Mouse (Mus musculus) layer of hippocampus, postnatal 25 days (tissue): Measurements from ENCODE around the gene Ccdc121. TPM values are rescaled to one million over a fixed set of nuclear protein-coding genes. Genes with fewer than 3 reads are reported as not detected.

Source experiments
- DNase-seq, 2 experiments: peaks; one replicate each; pipeline ENCODE4 v3.0.0; 2022; ENCODE audit warnings: mixed read lengths in 2 of 2, low spot score in 1 of 2; ENCODE audit errors: extremely low spot score in 1 of 2
- total RNA-seq, 2 experiments: library from RNA; stranded (reverse); gene quantifications; 2 replicates each; pipeline ENCODE4 v1.2.3; 2021

Ccdc121 gene
- under 1 TPM; 0.34 to 0.52 TPM for total RNA-seq

DNA sequence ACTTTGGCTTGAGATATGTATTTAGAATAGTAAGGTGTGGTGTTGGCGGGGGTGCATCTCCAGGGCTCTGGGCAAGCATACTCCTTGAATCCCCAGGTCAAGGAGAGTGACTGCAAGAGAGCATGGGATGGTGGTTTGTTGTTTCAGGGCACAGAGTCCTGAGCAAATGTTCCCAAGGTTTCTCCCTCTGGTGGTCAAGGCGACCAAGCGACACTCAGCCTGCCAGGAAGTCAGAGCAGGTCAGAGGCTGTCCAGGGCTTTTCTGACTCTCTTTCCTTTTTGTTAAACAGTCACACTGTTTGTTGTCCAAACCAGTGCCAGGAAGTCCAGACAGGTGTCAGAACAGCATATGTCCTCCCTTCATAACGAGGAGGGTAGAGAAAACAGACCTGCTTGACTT, at the start of gene Ccdc121:
TSS of gene Ccdc121 (minus strand) at position 145 of the 400 bp plus-strand sequence.
- no peak for DNase-seq

DNA sequence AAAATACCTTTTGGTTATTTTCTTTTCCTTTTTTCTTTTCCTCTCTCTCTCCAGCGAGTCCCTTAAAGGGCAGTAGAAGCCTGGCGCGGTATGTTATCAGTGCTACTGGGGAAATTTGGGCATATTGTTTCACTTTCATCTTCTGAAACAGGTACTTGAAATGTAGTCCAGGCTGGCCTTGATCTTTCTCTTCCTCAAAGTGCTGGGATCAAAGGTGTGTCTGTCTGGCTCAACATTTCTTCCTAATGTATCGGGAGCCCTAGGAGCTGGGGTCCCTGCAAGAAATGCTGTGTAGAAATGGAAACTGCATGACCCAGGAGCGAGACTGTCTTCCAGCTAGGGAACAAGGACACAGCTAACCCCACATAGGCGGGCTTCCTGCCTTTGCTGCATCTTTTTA, 49.1 kb upstream of the Ccdc121 start:
- no peak for DNase-seq

DNA sequence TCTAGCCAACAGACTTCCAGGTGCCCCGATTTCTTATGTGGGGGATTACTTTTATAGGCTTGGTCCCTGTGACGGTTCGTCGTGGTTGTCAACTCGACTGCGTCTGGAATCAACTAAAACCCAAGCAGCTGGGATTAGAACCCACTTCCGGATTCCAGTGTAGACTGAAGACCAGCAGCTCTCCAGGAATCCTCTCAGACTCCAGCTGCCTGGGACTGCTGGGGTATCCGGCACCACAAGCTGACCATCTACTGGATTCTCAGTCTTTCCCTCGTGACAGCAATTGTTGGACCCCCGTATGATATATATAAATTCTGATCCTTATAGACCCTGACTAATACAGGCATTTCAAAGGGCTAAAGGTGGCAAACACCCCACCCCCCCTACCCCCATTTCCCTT, 48.4 kb upstream of the Ccdc121 start:
- DNase-seq, result no peak

DNA sequence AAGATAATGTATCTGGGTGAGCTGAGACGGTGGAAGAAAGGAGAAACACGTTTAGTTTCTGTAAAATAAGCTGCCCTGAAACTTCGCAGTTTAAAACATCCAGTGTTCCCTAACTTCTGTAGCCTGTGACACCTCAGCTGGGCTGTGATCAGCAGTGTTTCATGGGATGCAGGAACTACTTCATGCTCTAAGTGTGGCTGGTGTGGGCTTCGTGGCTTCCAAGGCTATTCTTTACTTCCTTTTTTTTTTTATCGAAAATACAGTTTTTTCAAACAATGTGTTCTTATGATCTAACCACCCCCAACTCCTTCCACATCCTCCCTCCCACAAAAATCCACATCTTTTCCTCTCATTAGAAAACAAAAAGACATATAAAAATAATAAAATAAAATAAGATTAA, 44.2 kb upstream of the Ccdc121 start:
- no peak for DNase-seq

DNA sequence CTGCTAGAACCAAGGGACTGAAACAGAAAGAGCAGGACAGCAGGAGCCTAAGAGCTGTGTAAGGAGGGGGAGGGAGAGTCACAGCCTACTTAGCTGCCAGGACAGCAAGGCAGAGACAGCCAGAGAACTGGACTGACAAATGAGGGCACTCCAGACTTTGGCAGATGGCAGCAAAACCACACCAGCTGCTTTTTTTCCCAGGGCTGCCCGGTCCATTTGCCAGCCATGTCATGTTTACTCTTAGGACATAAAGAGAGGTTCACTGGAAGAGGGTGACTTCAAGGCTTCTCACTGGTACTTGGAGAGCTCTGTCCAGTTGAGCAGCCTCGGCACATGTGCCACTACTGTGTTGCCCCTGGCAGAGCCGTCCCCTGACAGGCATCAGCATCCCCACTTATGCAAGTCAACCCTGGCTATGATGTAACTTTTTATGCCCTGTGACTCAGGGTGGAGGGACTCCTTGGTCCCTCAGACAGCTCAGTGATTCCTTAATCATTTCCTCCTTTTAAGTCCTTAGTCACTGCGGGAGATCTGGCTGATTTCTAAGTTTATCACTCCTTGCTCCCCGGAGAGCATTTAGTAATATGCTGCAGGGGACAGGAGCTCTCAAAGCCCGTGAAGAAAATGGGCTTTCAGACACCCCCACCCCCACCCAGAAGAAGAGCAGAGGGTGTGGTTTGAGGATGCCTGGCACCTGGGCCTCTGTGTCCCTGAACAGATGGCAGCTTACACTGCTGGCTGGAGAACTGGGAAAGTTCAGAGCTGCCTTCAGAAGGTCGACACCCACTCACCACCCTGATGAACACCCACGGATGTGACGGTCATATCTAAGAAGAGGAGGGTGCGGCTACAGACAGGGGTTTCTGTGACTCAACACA, 41.5 kb upstream of the Ccdc121 start:
- no peak for DNase-seq

DNA sequence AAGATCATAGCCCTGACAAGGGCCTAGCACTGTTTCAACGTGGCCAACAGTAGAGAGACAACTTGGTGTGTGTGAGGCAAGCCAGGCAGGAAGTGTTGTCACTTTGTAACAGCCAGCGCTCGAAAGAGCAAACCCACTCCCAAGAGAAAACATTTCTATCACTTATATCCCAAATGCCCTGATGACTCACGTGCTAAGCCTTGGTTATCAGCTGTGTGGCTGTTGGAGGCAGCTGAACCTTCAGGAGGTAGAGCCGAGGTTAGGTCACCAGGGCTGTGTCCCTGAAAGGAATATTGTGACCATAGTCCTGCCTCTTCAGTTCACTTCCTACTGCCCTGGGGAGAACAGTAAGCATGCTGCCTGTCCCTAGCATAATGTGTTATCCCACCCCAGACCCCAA, 39.6 kb upstream of the Ccdc121 start:
- DNase-seq, result no peak

DNA sequence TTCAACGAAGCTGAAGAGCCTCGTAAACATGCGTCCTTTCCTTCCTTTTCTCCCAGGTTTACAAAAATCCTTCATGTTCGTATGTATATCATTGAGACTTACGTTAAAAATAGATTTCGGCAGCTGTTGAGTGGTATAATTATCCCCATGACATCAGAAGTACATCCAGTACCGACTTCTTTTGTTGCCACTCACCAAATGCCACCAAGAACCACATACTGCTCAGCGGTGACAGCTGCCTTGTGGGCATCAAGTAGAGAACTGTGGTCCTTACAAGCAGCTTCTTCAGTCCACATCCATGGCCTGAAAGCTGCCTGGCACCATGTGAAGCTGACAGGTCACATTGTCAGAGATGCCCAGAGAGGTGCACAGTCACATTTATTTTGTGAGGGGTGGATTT, 38.7 kb upstream of the Ccdc121 start:
- no peak for DNase-seq

DNA sequence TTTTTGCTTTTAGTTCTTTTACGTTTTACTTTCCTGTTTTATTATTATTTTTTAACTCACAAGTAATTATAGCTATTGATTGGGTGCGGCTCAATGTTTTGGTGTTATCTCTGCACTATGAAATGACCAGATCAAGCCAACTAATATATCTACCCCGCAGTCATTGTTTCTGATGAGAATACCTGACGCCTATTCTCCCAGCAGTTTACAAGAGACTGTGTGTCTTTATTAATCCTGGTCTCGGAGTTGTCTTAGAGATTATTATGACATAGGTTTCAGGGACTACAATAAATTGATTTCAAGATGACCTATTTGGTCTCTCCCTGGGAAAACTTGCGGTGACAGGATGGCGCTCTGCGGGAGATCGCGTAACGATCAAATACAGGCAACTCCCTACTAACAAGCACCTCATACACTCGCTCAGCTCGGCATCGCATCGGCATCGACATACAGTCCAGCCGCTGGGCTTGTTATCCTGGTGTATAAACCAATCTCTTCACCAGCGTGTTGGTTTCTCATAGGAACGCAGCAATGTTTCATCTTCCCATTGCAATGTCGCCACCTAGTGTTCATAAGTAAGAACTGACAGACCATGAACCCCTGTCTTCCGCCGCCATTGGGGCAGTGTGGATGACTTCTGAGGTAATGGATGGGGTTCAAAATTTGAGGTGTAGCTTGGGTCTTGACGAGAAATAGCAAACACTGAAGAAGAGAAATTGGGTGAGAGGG, 34.0 kb upstream of the Ccdc121 start:
- peak in 1 of 2 experiments; percentile 52 for DNase-seq

DNA sequence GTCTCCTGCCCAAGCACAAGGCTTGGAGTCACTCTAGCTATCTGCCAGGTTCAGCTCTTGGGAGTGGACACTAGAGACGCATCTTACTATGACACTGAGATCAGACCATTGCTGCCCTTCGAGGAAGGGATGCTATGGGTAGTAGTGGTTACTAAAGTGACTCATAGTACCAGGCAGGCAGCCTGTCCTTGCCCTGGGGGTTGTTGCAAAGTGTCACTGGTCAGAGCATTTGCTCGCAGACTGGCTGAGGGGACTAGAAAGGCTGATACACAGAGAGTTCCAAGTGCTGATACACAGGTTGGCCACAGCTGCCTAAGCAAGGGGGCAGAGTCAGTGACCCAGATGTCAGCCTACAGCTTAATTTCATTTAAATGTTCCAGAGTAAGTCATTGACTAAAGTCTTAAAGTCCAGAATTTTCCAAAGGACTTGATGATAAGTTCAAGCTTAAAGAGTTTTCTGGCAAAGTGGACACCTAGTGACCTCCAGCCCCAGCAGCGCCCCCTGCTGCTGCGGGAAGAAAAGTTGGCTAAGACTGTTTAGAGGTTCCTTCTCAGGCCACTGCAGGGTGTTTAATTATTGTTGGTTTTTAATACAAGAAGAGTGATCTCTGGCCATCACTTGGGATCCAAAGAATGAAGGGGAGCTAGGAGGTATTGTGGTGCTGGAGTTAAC, 32.6 kb upstream of the Ccdc121 start:
- peak in 1 of 2 experiments; percentile 40 for DNase-seq

DNA sequence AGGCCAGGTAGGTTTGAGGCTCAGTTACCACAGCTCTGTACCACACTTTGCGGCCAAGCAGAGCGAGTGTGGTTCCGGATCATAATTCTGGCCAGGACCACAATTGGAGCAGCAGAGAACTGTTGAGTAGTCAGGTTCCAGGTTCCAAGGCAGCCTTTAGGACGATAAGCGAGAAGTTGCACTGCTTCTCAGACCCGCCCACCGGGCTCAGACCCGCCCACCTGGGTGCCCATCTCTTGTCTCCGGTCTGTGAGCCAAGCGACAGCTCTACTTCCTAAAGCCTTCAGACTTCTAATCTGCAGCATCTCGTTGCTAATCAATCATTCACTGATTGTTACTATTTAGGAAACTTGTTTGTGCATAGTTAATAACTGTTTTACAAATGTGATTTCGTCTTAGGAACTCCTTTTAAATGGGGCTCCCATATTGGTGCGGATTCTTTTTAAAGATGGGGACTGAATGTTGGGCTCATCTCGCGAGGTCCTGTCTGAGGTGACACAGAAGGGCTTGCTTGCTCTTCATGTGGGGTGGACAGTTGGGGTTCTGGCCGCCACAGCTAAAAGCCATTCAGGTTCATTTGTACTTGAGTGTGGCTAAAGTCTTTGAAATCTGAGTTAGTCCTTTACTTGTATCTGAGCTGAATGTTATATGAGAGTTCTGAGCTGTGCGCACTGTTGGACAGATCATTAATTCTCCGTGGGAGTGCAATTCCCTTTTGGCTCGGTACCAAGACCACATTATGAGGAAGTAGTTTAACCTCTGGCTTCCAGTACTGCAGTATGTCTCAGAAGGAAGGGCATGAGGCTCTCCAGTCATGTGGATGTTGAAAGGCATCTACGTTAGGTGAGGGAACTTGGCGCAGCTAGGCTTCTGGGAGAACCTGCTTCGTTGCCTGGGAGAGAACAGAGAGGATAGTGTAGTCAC, 28.9 kb upstream of the Ccdc121 start:
- no peak for DNase-seq

DNA sequence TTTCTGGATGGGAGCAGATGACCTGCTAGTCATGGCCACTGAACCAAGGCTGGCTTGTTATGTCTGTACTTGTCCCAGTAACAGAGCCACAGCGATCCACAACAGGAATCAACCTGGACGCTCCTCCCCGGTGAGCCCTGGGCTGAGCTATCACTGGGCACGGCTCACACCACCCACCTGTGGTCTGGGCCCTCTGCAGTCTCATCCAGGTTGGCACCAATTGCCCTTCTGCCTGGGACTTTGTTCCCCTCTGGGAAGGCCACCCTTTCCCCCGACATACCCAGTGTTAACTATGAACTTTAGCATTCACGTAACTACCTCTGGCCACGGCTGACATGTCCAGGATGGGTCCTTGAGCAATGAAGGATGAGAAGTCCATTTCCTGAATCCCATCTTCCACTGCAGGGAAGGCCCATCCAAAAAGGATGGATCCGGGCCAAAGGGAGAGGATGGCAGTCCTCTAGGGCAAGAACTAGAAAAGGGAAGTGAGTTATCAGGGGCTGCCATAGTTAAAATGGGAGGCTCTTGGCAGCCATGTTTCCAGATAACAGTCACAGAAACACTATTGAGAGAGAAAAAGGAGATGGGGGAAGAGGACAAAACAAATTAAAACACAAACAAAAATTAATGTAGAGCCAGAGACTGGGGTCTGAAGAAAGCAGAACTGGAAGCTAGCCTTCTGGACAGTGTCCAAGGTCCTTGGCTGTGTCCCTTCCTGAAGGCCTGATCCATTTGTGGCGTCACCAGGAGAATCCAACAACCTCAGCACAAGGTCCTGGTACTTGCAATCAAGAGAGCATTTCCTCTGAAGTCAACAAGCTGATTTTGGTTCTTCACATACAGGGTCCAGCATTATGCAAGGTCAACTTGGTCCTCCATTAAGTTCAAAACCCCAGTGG, 26.6 kb upstream of the Ccdc121 start:
- no peak for DNase-seq

DNA sequence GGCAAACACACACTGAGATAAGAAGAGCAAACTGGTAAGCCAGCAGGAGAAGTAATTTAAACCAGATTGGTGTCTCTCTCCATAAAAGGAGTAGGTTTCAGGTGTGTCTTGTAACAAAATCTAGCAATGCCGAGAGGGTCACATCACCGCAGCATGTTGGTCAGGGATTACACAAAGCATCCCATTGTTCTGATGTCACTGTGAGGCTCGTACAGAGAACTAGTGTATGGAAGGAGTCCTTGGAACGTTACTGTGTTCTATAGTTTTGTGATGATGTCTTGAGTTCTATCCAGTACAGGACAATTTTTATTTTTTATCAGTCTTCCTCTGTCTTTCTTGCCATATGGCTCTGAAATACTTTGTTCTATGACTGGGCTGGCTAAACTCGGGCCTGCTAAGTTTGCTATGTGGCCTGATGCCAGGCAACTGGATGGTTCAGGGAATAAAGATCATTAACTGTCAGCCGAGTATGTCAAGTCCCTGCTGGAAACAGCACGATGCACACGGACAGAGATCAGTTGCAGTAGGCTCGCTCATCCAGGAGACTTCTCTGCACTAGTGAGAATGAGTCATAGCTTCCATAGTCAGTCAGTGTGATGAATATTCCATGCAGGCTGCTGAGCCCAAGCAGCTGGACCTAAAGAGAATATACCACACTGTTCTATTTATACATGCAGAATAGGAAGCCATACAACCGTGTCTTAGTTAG, 24.1 kb upstream of the Ccdc121 start:
- no peak for DNase-seq

DNA sequence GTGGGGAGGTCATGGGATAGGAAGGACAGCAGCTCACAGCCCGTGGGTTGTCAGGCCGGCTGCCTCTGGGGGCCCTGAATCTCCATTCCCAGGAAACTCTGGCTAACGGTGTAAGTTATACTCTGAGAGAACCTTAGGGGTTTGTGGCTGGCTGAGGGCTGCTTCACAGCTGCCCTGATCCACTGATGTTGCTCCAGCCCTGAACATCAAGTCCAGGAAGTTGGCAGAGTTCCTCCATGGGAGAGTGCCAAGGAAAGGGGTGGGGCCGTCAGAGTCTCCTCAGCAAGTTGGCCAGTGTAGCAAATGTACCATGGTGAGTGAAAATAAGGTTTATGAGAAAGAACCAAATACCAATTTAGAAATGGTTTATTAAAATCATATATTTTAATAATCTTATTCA, 18.1 kb upstream of the Ccdc121 start:
- peak in 1 of 2 experiments; percentile 51 for DNase-seq

DNA sequence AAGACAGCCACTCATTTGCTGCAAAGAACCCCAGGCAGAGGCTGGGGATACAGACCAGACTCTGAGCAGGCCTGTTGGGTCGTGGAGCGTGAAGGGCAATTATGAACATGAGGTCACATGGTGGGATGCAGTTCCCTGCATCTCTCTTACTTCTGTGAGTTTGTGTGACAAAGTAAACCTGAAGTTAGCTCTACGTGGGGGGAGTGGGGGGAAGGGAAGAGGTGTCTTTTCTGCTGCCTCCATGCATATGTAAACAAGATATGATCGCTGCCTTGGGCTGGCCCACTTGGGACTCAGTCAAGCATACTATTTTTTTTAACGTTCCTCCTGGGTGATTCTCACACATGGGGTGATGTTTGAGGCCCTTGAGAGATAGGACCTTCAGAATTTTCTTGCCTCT, 14.7 kb upstream of the Ccdc121 start:
- DNase-seq, result no peak

DNA sequence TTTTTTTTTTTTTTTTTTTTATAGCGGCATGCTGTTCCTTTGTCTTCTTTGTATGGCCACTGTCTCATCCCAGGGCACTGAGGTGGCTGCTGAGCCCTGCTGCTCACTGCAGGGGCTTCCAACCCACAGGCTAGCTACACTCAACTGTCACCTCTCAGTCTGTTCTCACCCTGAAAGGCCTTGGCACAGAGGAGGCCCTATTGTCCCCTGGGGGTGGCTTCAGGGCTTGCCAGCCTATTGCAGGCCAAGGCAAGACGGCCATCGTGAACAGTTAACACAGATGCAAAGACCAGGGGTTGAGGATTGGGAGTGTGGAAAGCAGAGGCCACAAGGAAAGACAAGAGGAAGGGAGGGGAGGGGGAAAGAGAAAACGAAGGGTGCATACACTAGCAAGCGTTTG, 12.6 kb upstream of the Ccdc121 start:
- no peak for DNase-seq

DNA sequence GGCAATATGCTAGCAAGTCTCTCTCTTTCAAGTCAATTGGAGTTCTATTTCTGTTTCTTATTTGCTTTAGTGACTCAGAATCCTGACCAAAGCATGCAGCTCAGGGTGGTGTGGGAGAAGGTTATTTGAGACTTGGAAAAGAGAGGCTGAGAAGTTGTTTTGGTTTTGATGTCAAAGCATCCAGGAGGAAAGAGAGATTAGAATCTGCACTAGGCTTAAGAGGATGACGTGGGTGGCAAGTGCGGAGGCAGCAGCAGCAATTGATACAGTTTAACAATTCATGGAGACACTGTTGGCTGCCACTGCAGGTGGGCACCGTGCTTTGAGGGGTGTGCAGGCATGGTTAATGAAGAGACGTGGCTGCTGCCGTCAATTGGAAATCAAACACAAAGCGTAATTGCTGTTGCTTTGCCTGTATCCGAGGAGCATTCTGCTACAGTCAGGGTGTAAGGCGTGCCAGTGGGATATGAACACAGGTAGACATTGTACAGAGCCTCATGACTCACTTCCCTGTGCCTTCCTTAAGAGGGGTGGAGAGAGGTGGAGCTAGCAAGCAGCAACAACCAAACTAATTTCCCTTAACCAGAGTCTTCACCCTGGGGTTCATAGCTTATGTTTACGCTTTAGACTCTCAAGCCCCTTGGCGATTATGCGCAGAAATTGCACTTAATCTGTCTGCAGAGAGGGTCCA, 10.3 kb upstream of the Ccdc121 start:
- DNase-seq, result no peak

DNA sequence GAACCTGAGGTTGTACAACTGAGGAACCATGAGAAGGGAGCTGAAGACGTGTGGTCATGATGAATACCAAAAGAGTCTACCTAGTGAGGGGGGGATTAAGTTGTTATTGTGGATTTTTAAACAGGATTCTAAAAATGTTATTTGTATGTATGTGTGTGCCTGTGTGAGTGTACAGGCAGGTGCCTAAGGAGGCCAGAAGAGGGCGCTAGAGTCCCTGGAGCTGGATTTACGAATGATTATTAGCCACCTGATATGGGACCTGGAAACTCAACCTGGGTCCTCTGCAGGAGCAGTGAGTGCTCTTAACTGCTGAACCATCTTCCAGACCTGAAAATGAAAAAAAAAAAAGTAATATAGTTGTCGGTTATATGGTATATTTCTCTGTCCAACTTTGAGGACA, 7.9 kb upstream of the Ccdc121 start:
- DNase-seq, result no peak

DNA sequence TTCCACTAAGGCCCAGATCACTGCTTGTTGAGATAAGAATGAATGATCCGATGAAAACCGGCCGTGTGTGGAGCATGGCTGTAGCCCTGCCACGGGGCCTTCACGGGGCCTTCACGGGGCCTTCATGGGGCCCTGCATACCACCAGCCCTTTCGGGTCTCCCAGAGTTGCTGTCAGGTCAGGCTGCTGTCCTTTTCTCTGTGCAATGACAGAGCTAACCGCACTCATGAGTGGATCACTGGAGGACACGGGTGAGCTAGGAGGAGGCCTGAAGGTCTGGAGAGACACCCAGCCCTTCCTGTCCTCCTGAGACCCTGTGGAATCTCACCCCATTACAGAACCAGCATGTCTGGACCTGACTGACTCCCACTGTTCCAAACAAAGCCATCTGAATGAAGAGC, 6.8 kb upstream of the Ccdc121 start:
- no peak for DNase-seq
